Mouse (Mus musculus): ENCODE results near the gene Bcdin3d. TPM values are rescaled to one million over a fixed set of nuclear protein-coding genes. Genes with fewer than 3 reads are reported as not detected.

Gene Bcdin3d
- polyA plus RNA-seq, 1 experiment from 2014 or later = 16.1 TPM

DNA sequence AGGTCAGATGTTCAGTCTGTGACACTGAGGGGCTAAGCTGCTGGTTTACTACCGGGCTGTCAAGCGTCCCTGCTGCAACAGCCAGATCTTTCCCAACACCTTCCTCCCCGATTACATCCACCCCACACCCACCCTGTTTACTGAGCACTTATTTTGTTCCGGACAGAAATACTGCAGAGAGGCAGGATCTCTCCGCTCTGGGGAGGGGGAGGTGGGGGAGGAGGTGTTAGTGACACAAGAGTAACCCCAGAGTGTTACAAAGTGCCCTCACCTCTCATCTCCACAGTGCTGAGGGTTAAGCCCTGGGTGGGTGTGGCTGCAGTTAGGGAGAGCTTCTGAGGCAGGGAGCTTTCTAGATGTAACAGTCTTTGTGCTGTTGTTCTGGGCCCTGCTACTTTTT is 25.8 kb upstream of the Bcdin3d start:
- no peak for TF ChIP-seq CTCF (IDR thresholded peaks at IDR 0.05; ENCODE audit: low read depth)
- WGBS = 27% methylated on average over 5 of the region's 5 CpGs
- no peak for ATAC-seq (replicated peaks; ENCODE audit: low FRiP score, low read depth)

GRCm38 (mm10) chr15:99499726-99500125 is 25.2 kb upstream of the Bcdin3d start:
- Histone ChIP-seq H3K27me3 (ENCODE audit: insufficient read depth, low read length) (no peaks in the 10 kb centered on the region), H3K4me3 (replicated peaks; ENCODE audit: low read depth, low read length) (no peak overlapping the region), H3K4me1 (replicated peaks; ENCODE audit: insufficient read depth, low read length) (peaks cover 25% of the 10 kb centered on the region), H3K36me3 (ENCODE audit: insufficient read depth, low read length) (no peaks in the 10 kb centered on the region), H3K4me2 (ENCODE audit: low read length) (no peak overlapping the region), H3K9ac (ENCODE audit: low read depth, low read length) (no peak overlapping the region), H3K27ac (peak overlapping the region; percentile 31; the same call in 1 of the 2 replicates), H3K9me3 (replicated peaks; ENCODE audit: low read length) (no peaks in the 10 kb centered on the region)
- ATAC-seq (replicated peaks; ENCODE audit: low FRiP score, low read depth) = no peak
- 45% methylated on average over 6 of the region's 6 CpGs for WGBS
- no peak for DNase-seq (ENCODE audit: low spot score)
- no peak for TF ChIP-seq CTCF (IDR thresholded peaks at IDR 0.05; ENCODE audit: low read depth)

More for the DNA sequence above, 25.8 kb upstream of the Bcdin3d start:
- H3K36me3 ChIP-seq (ENCODE audit: insufficient read depth, low read length) = no peaks in the 10 kb centered on the region
- H3K4me3 ChIP-seq (replicated peaks; ENCODE audit: low read depth, low read length) = no peak overlapping the region
- no peak for DNase-seq (ENCODE audit: low spot score)
- H3K9ac ChIP-seq (ENCODE audit: low read depth, low read length) = no peak overlapping the region
- peaks cover 25% of the 10 kb centered on the region for H3K4me1 ChIP-seq (replicated peaks; ENCODE audit: insufficient read depth, low read length)
- no peak overlapping the region for H3K4me2 ChIP-seq (ENCODE audit: low read length)
- H3K9me3 ChIP-seq (replicated peaks; ENCODE audit: low read length) = no peaks in the 10 kb centered on the region
- no peaks in the 10 kb centered on the region for H3K27me3 ChIP-seq (ENCODE audit: insufficient read depth, low read length)
- H3K27ac ChIP-seq = peak overlapping the region; percentile 31; the same call in 1 of the 2 replicates

GRCm38 (mm10) chr15:99498781-99499180 is 24.3 kb upstream of the Bcdin3d start:
- Histone ChIP-seq H3K4me3 (replicated peaks; ENCODE audit: low read depth, low read length) (no peak overlapping the region), H3K9me3 (replicated peaks; ENCODE audit: low read length) (no peaks in the 10 kb centered on the region), H3K36me3 (ENCODE audit: insufficient read depth, low read length) (no peaks in the 10 kb centered on the region), H3K27ac (peak overlapping the region; percentile 70), H3K4me1 (replicated peaks; ENCODE audit: insufficient read depth, low read length) (peaks cover 25% of the 10 kb centered on the region), H3K27me3 (ENCODE audit: insufficient read depth, low read length) (no peaks in the 10 kb centered on the region), H3K9ac (ENCODE audit: low read depth, low read length) (no peak overlapping the region), H3K4me2 (ENCODE audit: low read length) (no peak overlapping the region)
- TF ChIP-seq CTCF (IDR thresholded peaks at IDR 0.05; ENCODE audit: low read depth) = no peak
- ATAC-seq (replicated peaks; ENCODE audit: low FRiP score, low read depth) = peak; percentile 77
- WGBS = 45% methylated on average over 4 of the region's 4 CpGs
- DNase-seq (ENCODE audit: low spot score) = no peak

- TF ChIP-seq CTCF (IDR thresholded peaks at IDR 0.05; ENCODE audit: low read depth) = no peak
- no peaks in the 10 kb centered on the region for H3K27me3 ChIP-seq (ENCODE audit: insufficient read depth, low read length)
- no peak overlapping the region for H3K4me3 ChIP-seq (replicated peaks; ENCODE audit: low read depth, low read length)
- WGBS = 48% methylated on average over 4 of the region's 4 CpGs
- H3K36me3 ChIP-seq (ENCODE audit: insufficient read depth, low read length) = no peaks in the 10 kb centered on the region
- H3K4me2 ChIP-seq (ENCODE audit: low read length) = peak overlapping the region; percentile 3; the same call in 1 of the 2 replicates
- no peaks in the 10 kb centered on the region for H3K9me3 ChIP-seq (replicated peaks; ENCODE audit: low read length)
- no peak overlapping the region for H3K9ac ChIP-seq (ENCODE audit: low read depth, low read length)
- no peak for DNase-seq (ENCODE audit: low spot score)
- H3K27ac ChIP-seq = peak overlapping the region; percentile 70
- ATAC-seq (replicated peaks; ENCODE audit: low FRiP score, low read depth) = no peak
- H3K4me1 ChIP-seq (replicated peaks; ENCODE audit: insufficient read depth, low read length) = peaks cover 25% of the 10 kb centered on the region
Observed at GRCm38 (mm10) chr15:99498356-99498755, 23.8 kb upstream of the Bcdin3d start.

- no peaks in the 10 kb centered on the region for H3K36me3 ChIP-seq (ENCODE audit: insufficient read depth, low read length)
- no peak overlapping the region for H3K9ac ChIP-seq (ENCODE audit: low read depth, low read length)
- peak overlapping the region; percentile 3; the same call in 1 of the 2 replicates for H3K4me2 ChIP-seq (ENCODE audit: low read length)
- H3K27ac ChIP-seq = peak overlapping the region; percentile 70
- 25% methylated on average over 12 of the region's 12 CpGs for WGBS
- ATAC-seq (replicated peaks; ENCODE audit: low FRiP score, low read depth) (no peak; the same call in 1 of the 2 replicates), DNase-seq (ENCODE audit: low spot score) (peak; percentile 67)
- H3K27me3 ChIP-seq (ENCODE audit: insufficient read depth, low read length) = no peaks in the 10 kb centered on the region
- no peaks in the 10 kb centered on the region for H3K9me3 ChIP-seq (replicated peaks; ENCODE audit: low read length)
- H3K4me1 ChIP-seq (replicated peaks; ENCODE audit: insufficient read depth, low read length) = peaks cover 25% of the 10 kb centered on the region
- no peak overlapping the region for H3K4me3 ChIP-seq (replicated peaks; ENCODE audit: low read depth, low read length)
- TF ChIP-seq CTCF (IDR thresholded peaks at IDR 0.05; ENCODE audit: low read depth) = no peak
Observed at GRCm38 (mm10) chr15:99497527-99498242, 23.2 kb upstream of the Bcdin3d start.

DNA sequence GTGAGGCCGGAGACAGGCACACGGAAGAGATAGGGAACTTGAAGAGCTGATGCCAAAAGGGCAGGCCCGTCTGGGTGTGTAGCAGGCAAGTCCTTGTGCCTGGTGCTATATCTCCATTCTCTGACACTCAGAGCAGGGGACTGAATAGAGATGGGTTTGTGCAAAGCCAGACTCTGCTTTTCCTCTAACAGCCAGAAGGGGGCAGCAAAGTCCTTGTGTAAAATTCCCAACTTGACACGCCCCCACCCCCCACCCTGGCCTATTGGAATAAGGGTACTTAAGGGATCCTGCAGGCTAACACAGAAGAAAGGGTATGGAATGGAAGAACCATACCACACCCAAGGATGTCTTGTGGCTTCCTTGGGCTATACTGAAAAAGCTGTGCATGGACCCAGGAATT is 22.5 kb upstream of the Bcdin3d start:
- H3K27ac ChIP-seq = peak overlapping the region; percentile 55; the same call in 1 of the 2 replicates
- ATAC-seq (replicated peaks; ENCODE audit: low FRiP score, low read depth) (no peak; the same call in 1 of the 2 replicates), DNase-seq (ENCODE audit: low spot score) (peak; percentile 89)
- no peaks in the 10 kb centered on the region for H3K27me3 ChIP-seq (ENCODE audit: insufficient read depth, low read length)
- no peak overlapping the region for H3K9ac ChIP-seq (ENCODE audit: low read depth, low read length)
- peaks cover 23% of the 10 kb centered on the region for H3K4me1 ChIP-seq (replicated peaks; ENCODE audit: insufficient read depth, low read length)
- no peak overlapping the region for H3K4me3 ChIP-seq (replicated peaks; ENCODE audit: low read depth, low read length)
- no peak overlapping the region for H3K4me2 ChIP-seq (ENCODE audit: low read length)
- no peaks in the 10 kb centered on the region for H3K36me3 ChIP-seq (ENCODE audit: insufficient read depth, low read length)
- 11% methylated on average over 4 of the region's 4 CpGs for WGBS
- no peaks in the 10 kb centered on the region for H3K9me3 ChIP-seq (replicated peaks; ENCODE audit: low read length)
- TF ChIP-seq CTCF (IDR thresholded peaks at IDR 0.05; ENCODE audit: low read depth) = peak; percentile 93

Data from kidney, postnatal 0 days (tissue).